Mouse (Mus musculus) cerebellum, adult 9-10 months (tissue): Measurements from ENCODE around the gene Dop1b.
"Not testable (repeated sequence)": the region's sequence is repeated elsewhere in the genome, so short reads cannot be mapped to it uniquely, and the experiment has no call there.

ENCODE experiments used
- DNase-seq: peaks from one replicate; pipeline ENCODE4 v3.0.0; 2022

Gene Dop1b

DNA sequence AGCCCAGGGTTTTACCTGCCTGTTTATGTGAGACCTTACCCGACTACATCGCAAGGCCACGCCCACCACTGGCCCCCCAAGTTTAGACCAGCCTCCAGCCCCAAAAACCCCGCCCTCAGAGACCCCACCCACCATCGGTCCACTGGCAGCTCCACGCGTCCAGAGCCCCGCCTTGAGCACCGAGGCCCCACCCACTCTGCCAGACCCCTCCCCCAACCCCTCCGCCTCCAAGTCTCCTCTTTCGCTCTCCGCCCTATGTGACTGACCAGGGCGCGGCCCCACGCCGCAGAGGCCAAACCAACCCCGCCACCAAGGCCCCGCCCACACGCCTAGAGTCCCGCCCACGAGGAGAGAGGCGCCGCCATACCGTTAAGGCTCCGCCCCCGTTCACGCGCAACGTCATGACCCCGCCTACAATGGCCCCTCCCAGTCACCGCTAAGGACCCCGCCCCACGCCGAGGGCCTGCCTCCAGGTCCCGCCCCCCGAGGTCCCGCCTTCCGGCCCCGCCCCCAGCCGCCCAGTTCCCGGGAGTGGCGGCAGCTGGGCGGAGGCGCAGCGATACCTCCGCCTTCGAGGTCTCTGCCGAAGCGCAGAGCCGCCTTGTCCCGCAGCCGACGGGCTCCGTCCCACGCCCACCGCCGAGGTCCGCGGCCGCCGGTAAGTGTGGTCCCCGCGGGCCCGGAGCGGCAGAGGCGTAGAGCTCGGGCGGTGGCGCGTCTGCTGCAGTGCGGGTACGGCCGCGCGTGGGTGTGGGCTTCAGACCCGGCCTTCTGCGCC, at the start of gene Dop1b:
Gene Dop1b, plus strand, starts transcription at position 494 of the 778 bp plus-strand sequence.
- DNase-seq: peak; percentile 98

DNA sequence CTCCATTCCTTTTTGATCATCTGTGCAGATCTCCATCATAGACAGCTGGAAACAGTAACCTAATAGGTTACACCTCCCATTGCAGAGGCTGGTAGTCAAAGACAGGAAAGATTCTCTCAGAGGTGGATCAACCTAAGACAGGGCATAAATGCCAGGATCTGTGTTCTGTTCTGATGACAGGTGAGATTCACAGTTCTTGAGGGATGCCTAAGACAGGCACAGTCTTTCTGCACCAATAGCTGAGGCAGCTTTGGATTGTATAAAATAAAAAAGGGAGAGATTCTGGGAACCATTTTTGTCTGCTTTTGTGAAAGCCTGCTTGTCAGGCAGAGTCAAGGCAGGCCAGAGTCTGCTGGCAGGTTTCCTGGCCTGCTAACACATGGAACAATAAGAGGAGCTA, 43.7 kb upstream of the Dop1b start:
- no peak for DNase-seq

GRCm38 (mm10) chr16:93669521-93669920, 42.2 kb upstream of the Dop1b start:
- no peak for DNase-seq

GRCm38 (mm10) chr16:93670466-93670865, 41.2 kb upstream of the Dop1b start:
- not testable (repeated sequence) for DNase-seq

GRCm38 (mm10) chr16:93671064-93671463, 40.6 kb upstream of the Dop1b start:
- no peak for DNase-seq

DNA sequence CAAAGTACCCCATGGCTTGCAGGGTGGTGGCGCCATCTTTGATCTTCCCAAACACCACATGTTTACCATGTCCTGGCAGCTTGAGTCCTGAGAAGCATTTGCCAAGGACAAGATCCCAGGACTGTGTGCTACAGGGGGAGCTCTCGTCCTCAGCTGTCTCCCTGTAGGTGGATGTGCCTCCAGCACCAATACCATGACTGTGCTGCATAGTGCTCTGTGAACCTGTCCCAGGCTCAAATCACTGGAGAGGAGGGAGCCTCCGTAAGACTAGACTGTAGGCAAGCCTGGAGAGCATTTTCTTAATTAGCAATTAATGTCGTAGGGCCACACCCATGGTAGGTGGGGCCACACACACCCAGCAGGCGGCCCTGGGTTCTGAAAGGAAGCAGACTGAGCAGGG, 35.3 kb upstream of the Dop1b start:
- no peak for DNase-seq

- DNase-seq: no peak
These were observed 33.5 kb upstream of the Dop1b start for GRCm38 (mm10) chr16:93678206-93678605.

- DNase-seq: no peak
These were observed 32.5 kb upstream of the Dop1b start for GRCm38 (mm10) chr16:93679165-93679564.

GRCm38 (mm10) chr16:93682156-93682688, 29.5 kb upstream of the Dop1b start:
- no peak for DNase-seq

DNA sequence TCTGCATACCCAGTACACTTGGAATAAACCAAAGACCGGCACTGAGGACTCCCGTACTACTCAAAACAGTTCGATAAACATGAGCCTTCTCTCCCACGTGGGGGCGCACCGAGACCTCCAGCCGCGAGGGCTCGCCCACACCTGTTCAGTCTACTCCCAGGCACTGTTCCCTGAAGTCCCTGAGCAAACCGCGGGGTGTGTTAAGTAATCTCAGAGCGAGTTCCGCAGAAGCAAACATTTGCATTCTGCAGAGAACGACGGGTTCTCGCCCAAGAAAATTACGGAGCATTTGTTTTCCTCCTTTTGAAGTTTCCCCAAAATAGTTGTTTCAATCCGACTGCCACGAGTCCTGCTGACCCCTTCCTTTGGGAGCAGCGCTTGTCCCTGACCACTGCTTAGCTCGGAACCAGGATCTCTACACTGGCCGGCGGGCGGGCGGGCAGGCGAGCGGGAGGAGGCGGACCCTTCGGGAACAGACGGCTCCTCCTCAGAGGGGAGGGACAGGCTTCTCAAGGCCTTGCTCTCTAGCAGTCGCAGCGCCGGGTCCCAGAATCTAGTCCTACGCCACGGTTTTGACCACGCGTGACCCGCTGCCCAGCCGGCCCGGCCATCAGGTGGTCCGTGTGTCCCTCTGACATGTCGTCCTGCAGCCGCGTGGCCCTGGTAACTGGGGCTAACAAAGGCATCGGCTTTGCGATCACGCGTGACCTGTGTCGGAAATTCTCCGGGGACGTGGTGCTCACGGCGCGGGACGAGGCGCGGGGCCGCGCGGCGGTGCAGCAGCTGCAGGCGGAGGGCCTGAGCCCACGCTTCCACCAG, 28.8 kb upstream of the Dop1b start, which contains the start of gene Cbr3:
Gene Cbr3, plus strand, starts transcription at position 527 of the 819 bp plus-strand sequence.
- DNase-seq: peak; percentile 67

DNA sequence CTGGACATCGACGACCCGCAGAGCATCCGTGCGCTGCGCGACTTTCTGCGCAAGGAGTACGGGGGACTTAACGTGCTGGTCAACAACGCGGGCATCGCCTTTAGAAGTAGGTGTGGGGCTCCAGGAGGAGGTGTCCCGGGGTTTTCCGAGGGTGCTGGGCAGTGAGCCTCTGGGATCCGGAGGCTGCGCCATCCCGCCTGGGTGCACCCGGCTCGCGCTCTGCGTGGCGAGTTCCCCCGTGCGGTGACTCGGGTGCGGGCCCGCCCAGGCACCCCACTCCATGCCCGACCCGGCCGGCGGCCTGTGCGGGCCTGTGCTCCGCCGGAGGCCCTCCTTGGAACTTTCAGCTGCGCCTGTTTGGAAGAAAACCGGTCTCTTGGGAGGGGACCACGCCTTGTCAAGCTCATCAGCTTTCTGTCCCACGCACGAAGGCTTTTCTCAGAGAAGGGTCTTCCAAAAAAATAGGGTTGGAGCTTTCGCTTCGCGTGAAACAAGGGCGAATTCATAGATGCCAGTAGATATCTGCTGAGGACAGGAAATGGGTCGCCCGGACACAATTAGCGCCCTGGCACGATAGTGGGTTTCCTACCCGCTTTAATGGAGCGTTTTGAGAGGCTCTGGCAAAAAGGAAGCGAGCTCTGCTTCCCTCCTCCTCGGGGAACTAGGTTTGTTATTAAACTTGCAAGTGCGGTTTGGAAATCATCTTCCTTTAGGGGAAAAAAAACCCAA, 28.0 kb upstream of the Dop1b start:
- no peak for DNase-seq

- DNase-seq: no peak
These were observed 27.3 kb upstream of the Dop1b start for GRCm38 (mm10) chr16:93684441-93684840.

DNA sequence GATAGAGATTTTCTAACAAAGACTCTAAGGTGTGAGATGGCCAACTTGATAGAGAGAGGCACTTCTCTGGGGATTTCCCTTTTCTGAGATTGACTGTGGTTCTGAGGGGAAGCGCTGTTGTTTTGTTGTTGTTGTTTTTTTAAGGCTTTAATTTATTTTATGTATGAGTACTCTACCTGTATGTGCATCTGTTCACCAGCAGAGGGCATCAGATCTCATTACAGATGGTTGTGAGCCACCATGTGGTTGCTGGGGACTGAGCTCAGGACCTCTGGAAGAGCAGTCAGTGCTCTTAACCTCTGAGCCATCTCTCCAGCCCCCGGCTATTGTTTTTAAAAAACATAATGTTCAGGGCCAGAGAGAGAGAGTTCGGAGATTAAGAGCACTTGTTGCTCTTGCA, 25.9 kb upstream of the Dop1b start:
- not testable (repeated sequence) for DNase-seq

- DNase-seq: no peak
These were observed 25.3 kb upstream of the Dop1b start for GRCm38 (mm10) chr16:93686421-93686820.

GRCm38 (mm10) chr16:93686945-93687344, 24.8 kb upstream of the Dop1b start:
- DNase-seq: peak; percentile 73

DNA sequence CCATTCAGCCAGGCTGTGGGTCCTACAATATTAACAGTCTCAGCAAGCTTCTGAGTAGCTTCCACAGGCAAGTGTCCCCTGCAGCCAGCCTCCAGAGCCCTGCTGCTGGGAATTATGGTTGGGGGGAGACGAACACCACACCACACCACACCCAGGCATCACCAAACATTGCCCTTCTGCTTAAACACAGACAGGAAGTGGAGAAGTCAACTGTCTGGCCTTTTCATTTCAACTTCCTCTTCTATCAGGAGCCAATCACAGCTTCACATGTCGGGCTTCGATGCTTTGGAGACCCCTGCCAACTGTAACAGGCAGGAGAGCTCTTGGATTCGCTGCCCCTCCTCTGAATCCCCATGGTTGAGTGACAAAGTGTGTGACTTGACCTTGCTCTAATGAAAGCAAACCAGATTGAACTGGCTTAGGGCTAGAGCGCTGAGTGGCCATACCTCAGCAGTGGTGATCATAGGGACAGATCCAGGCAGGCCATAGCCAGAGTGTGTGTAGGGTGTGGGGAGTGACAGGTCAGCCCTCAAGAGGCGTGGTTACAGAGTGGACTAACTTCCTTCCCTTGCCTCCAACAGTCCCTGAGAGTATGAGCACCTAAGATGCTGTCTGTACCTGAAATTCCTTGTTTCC, 20.4 kb upstream of the Dop1b start:
- DNase-seq: no peak

GRCm38 (mm10) chr16:93692744-93693143, 19.0 kb upstream of the Dop1b start:
- no peak for DNase-seq

DNA sequence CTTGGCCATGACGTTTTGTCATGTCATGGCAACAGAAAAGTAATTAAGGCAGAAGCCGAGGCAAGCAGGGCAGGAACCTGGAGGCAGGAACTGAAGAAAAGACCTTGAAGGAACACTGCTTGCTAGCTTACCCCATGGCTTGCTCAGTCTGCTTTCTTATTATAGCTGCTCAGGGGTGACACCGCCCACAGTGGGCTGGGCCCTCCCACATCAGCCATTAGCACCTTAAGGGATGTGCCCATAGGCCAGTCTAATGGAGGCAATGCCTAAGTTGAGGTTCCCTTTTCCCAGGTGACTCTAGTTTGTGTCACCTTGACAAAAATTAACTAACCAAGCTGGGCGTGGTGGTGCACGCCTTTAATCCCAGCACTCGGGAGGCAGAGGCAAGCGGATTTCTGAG, 4.6 kb upstream of the Dop1b start:
- peak; percentile 17 for DNase-seq

DNA sequence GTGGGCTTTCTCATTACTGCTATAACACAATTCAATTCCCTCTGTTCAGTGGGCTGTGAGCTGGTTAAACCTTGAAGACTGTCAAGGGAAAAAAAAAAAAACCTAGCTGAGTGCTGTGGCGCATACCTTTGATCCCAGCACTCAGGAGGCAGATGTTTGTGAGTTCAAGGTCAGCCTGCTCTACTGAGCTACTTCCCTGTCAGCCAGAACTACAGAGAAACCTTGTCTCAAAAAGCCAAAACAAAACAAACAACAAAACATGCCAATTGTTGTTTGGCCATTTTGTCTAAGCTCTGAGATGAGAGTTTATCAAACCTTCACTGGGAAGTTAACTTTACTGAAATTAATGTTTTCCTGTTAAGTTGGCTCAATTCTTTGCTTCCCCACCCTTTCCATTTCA, 2.5 kb upstream of the Dop1b start:
- DNase-seq: peak; percentile 37

DNA sequence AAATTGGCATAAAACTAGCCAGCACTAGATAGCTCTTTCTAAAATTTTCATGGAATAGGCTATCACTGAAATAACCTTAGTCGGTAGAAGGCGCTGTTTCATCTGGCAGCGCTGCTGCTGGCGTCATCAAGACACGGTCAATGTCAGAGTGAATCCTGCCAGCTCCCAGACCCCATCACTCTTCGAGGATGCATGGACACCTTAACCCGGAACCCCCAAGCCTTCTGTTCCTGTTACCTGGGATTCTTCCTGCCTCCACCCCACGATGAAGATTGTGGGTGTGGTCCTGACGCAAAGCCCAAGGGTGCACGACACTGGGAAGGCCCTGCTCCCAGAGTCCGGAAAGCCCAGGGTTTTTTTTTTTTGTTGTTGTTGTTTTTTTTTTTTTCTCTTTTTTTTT, 780 bp upstream of the Dop1b start:
- DNase-seq: peak; percentile 94

GRCm38 (mm10) chr16:93712189-93712885, 633 bp downstream of the Dop1b start:
- no peak for DNase-seq

DNA sequence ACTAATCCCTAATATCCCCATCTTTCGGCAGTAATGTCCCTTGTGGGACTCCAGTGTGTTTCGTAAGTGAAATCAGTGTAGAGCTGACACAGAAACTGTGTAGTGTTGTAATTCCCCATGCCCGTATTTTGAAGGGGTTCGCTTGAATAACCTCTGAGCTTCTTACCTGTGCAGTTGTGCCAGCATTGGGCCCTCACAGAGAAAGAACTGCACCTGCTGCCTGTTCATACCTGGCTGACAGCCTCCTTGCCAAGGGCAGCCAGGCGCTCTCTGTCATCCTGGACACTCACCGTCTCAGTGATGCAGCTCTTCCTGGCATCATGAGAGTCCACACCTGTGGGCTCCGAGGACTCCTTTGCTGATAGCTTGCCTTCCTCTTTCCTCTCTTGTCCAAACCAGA, 1.3 kb downstream of the Dop1b start:
- peak; percentile 71 for DNase-seq
